Mouse (Mus musculus): ENCODE measurements around the gene Tctex1d4. TPM values are rescaled to one million over a fixed set of nuclear protein-coding genes. Genes with fewer than 3 reads are reported as not detected.

The Tctex1d4 gene
- not detected in 2 replicates for polyA plus RNA-seq (2016; fragmentation: Nextera tagmentation; extraction: Ambion mirVana)

- no peak for ATAC-seq (ENCODE audit: insufficient number of reproducible peaks, insufficient read depth, low FRiP score, low TSS enrichment)
- peaks cover 23% of the 10 kb centered on the region for H3K4me1 ChIP-seq
- no peaks in the 10 kb centered on the region for H3K9me3 ChIP-seq
- 88% methylated on average over 9 of the region's 9 CpGs for WGBS
- peaks cover 11% of the 10 kb centered on the region for H3K27me3 ChIP-seq
- 0 out of 2 replicates have a peak within 1 kb of the TSS, but pooled peaks have one; percentile 24 for H3K4me2 ChIP-seq (replicated peaks)
- H3K36me3 ChIP-seq, result peaks cover 6% of the 10 kb centered on the region; the same call in 1 of the 2 replicates
- H3K27ac ChIP-seq, result peak within 1 kb of the TSS; percentile 82
- no peak within 1 kb of the TSS for H3K4me3 ChIP-seq
- H3K9ac ChIP-seq, result peak within 1 kb of the TSS; percentile 40; the same call in 1 of the 2 replicates
Observed at GRCm38 (mm10) chr4:117126675-117127290, at the start of gene Tctex1d4. Gene Tctex1d4, plus strand, starts transcription at chr4:117126794.

DNA sequence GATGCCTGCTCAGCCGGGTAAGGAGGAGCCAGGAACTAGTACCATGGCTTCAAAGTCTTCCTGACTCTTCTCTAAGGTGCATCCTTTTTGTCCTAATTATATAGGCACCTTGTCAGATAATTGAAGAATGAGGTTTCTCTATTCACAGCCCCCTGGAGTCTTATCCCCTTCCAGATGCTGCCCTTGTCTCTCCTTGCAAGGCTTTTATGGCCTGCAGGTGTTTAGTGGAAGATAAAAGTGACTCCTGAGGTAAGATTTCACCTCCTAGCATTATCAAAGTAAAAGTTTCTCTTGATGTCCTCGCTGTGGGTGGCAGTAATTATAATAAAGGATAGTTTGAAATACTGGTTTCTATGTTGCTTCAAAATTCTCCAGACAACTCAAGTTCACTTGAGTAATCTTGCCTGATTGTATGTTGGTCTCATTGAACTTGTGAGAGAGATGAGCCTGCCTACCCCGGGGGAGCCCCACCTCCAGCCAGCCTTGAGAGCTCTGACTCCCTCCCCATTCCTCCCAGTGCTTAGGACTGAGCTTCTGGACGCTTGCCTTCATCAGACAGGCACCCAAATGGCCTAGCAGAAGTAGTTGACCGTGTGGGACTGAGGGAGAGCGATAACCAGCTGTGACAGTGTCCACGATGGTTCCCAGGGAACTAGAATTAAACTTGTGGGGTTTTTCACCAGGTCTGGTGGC, 38.5 kb upstream of the Tctex1d4 start:
- Histone ChIP-seq H3K4me1 (no peaks in the 10 kb centered on the region), H3K36me3 (peaks cover 16% of the 10 kb centered on the region), H3K27ac (no peak overlapping the region), H3K9me3 (no peaks in the 10 kb centered on the region), H3K9ac (no peak overlapping the region), H3K4me2 (replicated peaks) (no peak overlapping the region), H3K27me3 (no peaks in the 10 kb centered on the region), H3K4me3 (no peak overlapping the region)
- no peak for ATAC-seq (ENCODE audit: insufficient number of reproducible peaks, insufficient read depth, low FRiP score, low TSS enrichment)
- WGBS, result 78% methylated on average over 7 of the region's 7 CpGs

DNA sequence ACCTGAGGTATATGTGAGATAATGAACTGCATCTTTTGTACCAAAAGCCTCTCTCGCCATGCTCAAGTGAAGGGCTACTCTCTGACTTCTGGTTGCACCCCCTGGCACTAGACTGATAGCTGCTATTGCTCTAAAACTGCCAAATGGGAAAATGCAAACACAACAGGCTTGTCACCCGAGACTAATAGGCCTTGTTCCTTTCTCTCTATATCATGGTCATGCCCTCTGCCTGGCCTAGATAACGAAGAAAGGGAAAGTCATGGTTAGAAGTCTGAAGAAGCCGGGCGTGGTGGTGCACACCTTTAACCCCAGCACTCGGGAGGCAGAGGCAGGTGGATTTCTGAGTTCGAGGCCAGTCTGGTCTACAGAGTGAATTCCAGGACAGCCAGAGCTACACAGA, 36.0 kb upstream of the Tctex1d4 start:
- no peak for ATAC-seq (ENCODE audit: insufficient number of reproducible peaks, insufficient read depth, low FRiP score, low TSS enrichment)
- no peak overlapping the region for H3K27ac ChIP-seq
- no peaks in the 10 kb centered on the region for H3K9me3 ChIP-seq
- 86% methylated on average over 7 of the region's 7 CpGs for WGBS
- H3K4me1 ChIP-seq, result no peaks in the 10 kb centered on the region
- H3K9ac ChIP-seq, result no peak overlapping the region
- H3K27me3 ChIP-seq, result no peaks in the 10 kb centered on the region
- H3K4me2 ChIP-seq (replicated peaks), result no peak overlapping the region
- no peak overlapping the region for H3K4me3 ChIP-seq
- H3K36me3 ChIP-seq, result peaks cover 10% of the 10 kb centered on the region

- Histone ChIP-seq H3K4me1 (peaks cover 28% of the 10 kb centered on the region), H3K4me2 (replicated peaks) (no peak overlapping the region), H3K36me3 (no peaks in the 10 kb centered on the region), H3K27ac (0 out of 2 replicates have a peak overlapping the region, but pooled peaks have one; percentile 78), H3K9ac (no peak overlapping the region), H3K27me3 (no peaks in the 10 kb centered on the region), H3K9me3 (no peaks in the 10 kb centered on the region), H3K4me3 (no peak overlapping the region)
- no peak for ATAC-seq (ENCODE audit: insufficient number of reproducible peaks, insufficient read depth, low FRiP score, low TSS enrichment)
- 91% methylated on average over 3 of the region's 3 CpGs for WGBS
Observed at GRCm38 (mm10) chr4:117094626-117095361, 31.8 kb upstream of the Tctex1d4 start.

DNA sequence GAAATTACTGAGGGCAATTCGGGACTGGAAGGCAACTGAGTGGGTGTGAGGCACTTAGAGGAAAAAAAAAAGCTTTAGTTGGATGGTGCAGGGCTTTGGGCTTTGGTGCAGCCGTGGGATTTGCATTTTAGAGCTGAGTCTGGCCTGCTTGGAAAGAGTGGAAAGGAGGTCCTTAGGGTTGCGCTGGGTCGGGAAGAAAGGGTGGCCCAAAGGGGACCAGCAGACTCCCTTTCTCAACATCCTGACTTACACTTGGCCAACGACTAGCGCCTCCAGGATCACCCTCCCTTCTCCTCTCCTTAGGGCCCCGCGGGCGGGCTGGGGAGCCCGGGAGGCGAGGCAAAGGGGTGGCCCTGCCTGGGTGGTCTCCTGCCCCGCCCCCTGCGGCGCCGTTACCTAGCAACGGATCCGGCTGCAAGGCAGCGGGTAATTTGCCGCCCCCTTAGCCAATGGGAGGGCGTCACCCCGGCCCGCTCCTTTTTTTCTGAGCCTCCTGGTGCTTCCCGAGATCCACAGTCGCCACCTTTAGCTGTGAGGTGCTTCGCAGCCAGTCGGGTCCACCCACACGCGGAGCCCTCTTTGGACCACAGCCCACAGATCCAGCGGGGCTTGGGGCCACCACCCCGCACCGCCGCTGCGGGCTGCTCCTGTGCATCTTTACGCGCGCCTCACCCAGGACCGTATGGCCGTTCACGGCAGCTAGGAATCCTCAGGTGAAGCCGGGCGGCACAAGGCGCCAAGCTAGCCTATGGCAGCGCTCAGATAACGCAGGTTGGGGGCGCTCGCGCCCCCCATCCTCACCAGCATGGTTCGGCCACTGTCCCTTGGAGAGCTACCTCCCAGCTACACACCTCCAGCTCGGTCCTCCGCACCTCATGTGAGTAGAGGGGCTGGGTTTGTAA, 30.8 kb upstream of the Tctex1d4 start, which contains the start of gene Ptch2:
Ptch2 (plus strand) TSS at position 525 of the 902 bp plus-strand sequence.
- H3K4me1 ChIP-seq, result peaks cover 28% of the 10 kb centered on the region
- under 1% methylated on average over 50 of the region's 50 CpGs for WGBS
- H3K36me3 ChIP-seq, result no peaks in the 10 kb centered on the region
- peak within 1 kb of the TSS; percentile 65 for H3K4me3 ChIP-seq
- no peaks in the 10 kb centered on the region for H3K9me3 ChIP-seq
- H3K27ac ChIP-seq, result peak within 1 kb of the TSS; percentile 78
- peak within 1 kb of the TSS; percentile 96 for H3K4me2 ChIP-seq (replicated peaks)
- ATAC-seq (ENCODE audit: insufficient number of reproducible peaks, insufficient read depth, low FRiP score, low TSS enrichment), result peak; percentile 79
- H3K27me3 ChIP-seq, result no peaks in the 10 kb centered on the region
- peak within 1 kb of the TSS; percentile 55 for H3K9ac ChIP-seq

DNA sequence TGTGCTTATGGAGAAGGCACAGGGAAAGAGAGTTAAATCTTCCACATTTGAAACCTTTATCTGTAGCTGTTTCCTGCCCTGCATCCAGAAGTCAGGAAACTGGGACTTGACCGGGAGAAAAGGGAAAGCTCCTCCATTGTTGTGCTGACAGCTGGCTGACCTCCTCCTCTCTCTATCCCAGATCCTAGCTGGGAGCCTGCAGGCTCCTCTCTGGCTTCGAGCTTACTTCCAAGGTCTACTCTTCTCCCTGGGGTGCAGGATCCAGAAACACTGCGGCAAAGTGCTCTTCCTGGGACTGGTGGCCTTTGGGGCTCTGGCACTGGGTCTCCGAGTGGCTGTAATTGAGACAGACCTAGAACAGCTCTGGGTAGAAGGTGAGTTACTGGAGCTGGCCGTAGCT, 29.9 kb upstream of the Tctex1d4 start:
- Histone ChIP-seq H3K27me3 (no peaks in the 10 kb centered on the region), H3K27ac (peak overlapping the region; percentile 78), H3K4me2 (replicated peaks) (peak overlapping the region; percentile 96), H3K4me1 (peaks cover 28% of the 10 kb centered on the region), H3K9ac (peak overlapping the region; percentile 55), H3K9me3 (no peaks in the 10 kb centered on the region), H3K4me3 (peak overlapping the region; percentile 65), H3K36me3 (no peaks in the 10 kb centered on the region)
- 12% methylated on average over 5 of the region's 5 CpGs for WGBS
- no peak for ATAC-seq (ENCODE audit: insufficient number of reproducible peaks, insufficient read depth, low FRiP score, low TSS enrichment)

GRCm38 (mm10) chr4:117097969-117098763, 28.4 kb upstream of the Tctex1d4 start:
- peak overlapping the region; percentile 75 for H3K27ac ChIP-seq

DNA sequence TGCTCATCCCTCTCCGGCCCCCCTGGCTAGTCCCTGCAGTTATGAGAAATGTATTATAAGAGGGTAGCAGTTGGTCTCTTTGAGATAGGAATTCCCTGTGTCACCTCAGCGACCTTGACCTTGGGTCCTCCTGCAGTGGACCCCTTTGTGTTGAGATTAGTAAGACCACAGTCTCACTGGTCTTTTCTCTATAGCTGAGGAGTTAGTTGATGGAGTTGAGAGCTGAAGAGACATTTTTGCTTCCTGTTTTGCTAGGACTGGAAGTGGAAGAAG, 27.9 kb upstream of the Tctex1d4 start:
- Histone ChIP-seq H3K36me3 (no peaks in the 10 kb centered on the region), H3K4me1 (peaks cover 28% of the 10 kb centered on the region), H3K27me3 (no peaks in the 10 kb centered on the region), H3K27ac (peak overlapping the region; percentile 75), H3K9ac (no peak overlapping the region), H3K4me2 (replicated peaks) (peak overlapping the region; percentile 96; the same call in 1 of the 2 replicates), H3K4me3 (peak overlapping the region; percentile 7; the same call in 1 of the 2 replicates), H3K9me3 (no peaks in the 10 kb centered on the region)
- WGBS, result 67% methylated on average over 2 of the region's 2 CpGs
- no peak for ATAC-seq (ENCODE audit: insufficient number of reproducible peaks, insufficient read depth, low FRiP score, low TSS enrichment)

More at GRCm38 (mm10) chr4:117097969-117098763, 28.4 kb upstream of the Tctex1d4 start:
- Histone ChIP-seq H3K4me3 (peak overlapping the region; percentile 65; the same call in 1 of the 2 replicates), H3K36me3 (no peaks in the 10 kb centered on the region), H3K9ac (0 out of 2 replicates have a peak overlapping the region, but pooled peaks have one; percentile 15), H3K4me2 (replicated peaks) (peak overlapping the region; percentile 96), H3K4me1 (peaks cover 28% of the 10 kb centered on the region), H3K9me3 (no peaks in the 10 kb centered on the region), H3K27me3 (no peaks in the 10 kb centered on the region)
- 47% methylated on average over 8 of the region's 8 CpGs for WGBS
- ATAC-seq (ENCODE audit: insufficient number of reproducible peaks, insufficient read depth, low FRiP score, low TSS enrichment), result 0 out of 2 replicates have a peak, but pooled peaks have one; percentile 53

- Histone ChIP-seq H3K9me3 (no peaks in the 10 kb centered on the region), H3K4me1 (peaks cover 28% of the 10 kb centered on the region), H3K36me3 (0 out of 2 replicates have a peak, but pooled peaks cover 4% of the 10 kb centered on the region), H3K4me3 (no peak overlapping the region), H3K4me2 (replicated peaks) (no peak overlapping the region), H3K27ac (no peak overlapping the region), H3K27me3 (no peaks in the 10 kb centered on the region), H3K9ac (no peak overlapping the region)
- no peak for ATAC-seq (ENCODE audit: insufficient number of reproducible peaks, insufficient read depth, low FRiP score, low TSS enrichment)
- WGBS, result 60% methylated on average over 4 of the region's 4 CpGs
Observed at GRCm38 (mm10) chr4:117100036-117100435, 26.6 kb upstream of the Tctex1d4 start.

- ATAC-seq (ENCODE audit: insufficient number of reproducible peaks, insufficient read depth, low FRiP score, low TSS enrichment), result no peak
- H3K36me3 ChIP-seq, result 0 out of 2 replicates have a peak, but pooled peaks cover 12% of the 10 kb centered on the region
Observed at GRCm38 (mm10) chr4:117101218-117101617, 25.4 kb upstream of the Tctex1d4 start.

More at GRCm38 (mm10) chr4:117101218-117101617, 25.4 kb upstream of the Tctex1d4 start:
- no peak overlapping the region for H3K4me3 ChIP-seq
- H3K27me3 ChIP-seq, result no peaks in the 10 kb centered on the region
- H3K9me3 ChIP-seq, result no peaks in the 10 kb centered on the region
- 40% methylated on average over 7 of the region's 7 CpGs for WGBS
- no peak overlapping the region for H3K4me2 ChIP-seq (replicated peaks)
- H3K9ac ChIP-seq, result no peak overlapping the region
- peaks cover 23% of the 10 kb centered on the region for H3K4me1 ChIP-seq
- H3K27ac ChIP-seq, result no peak overlapping the region
